Mouse (Mus musculus) bone marrow, adult 2 months (tissue): ENCODE results near the gene Zbtb45. TPM values are rescaled to one million over a fixed set of nuclear protein-coding genes. Genes with fewer than 3 reads are reported as not detected.

ENCODE experiments used
- H3K27ac ChIP-seq: fragments of 200-500 bp; 2 replicates; pipeline ENCODE4 v1.5.1; 2012; ENCODE audit warnings: low read depth, mild to moderate bottlenecking, control low read depth, inconsistent platforms, low read length; ENCODE audit not compliant: control insufficient read depth, poor library complexity, insufficient read depth
- H3K4me1 ChIP-seq: fragments of 200-500 bp; 2 replicates; pipeline ENCODE4 v1.6.1; 2011; ENCODE audit warnings: low read length; ENCODE audit not compliant: control insufficient read depth, insufficient read depth
- H3K4me3 ChIP-seq: fragments of 200-500 bp; replicated peaks from 2 replicates; pipeline ENCODE3; 2011; ENCODE audit warnings: mild to moderate bottlenecking, low read depth, low read length, control low read depth; ENCODE audit not compliant: control insufficient read depth
- CTCF ChIP-seq: fragments of 200-500 bp; IDR thresholded peaks from 2 replicates; pipeline ENCODE4 v1.5.1; 2011; ENCODE audit warnings: low read length, control low read depth; ENCODE audit not compliant: control insufficient read depth, insufficient read depth
- POLR2A ChIP-seq: fragments of 200-500 bp; IDR thresholded peaks from 2 replicates; pipeline ENCODE4 v1.6.1; 2011; ENCODE audit warnings: low read depth, mild to moderate bottlenecking, control low read depth, low read length, borderline replicate concordance; ENCODE audit not compliant: control insufficient read depth
- WGBS: fragments of 180-500 bp; shearing (Covaris S2); methylation state at CpG from one replicate; pipeline ENCODE4 v1.1.7; 2018; 5-methylcytosine and 5-hydroxymethylcytosine counted together
- polyA plus RNA-seq: library from polyadenylated mRNA; stranded (reverse); fragments of >200 nt; gene quantifications from 2 replicates; pipeline ENCODE4 v1.2.4, GENCODE M21; 2011; ENCODE audit warnings: low replicate concordance; ENCODE audit not compliant: missing spikeins, insufficient read depth, insufficient read length

The Zbtb45 gene
- polyA plus RNA-seq, 1 experiment: 9.6 TPM

- H3K4me1 ChIP-seq: peaks cover 5% of the 10 kb centered on the region
- WGBS: 0% methylated on average over 2 of the region's 2 CpGs
- no peak overlapping the region for H3K27ac ChIP-seq
- TF ChIP-seq POLR2A (no peak), CTCF (peak; percentile 83)
- H3K4me3 ChIP-seq: no peak overlapping the region
Measured at GRCm38 (mm10) chr7:13046084-13046483, 36.2 kb upstream of the Zbtb45 start.

- no peak for TF ChIP-seq CTCF
- TF ChIP-seq POLR2A: no peak
- Histone ChIP-seq H3K27ac (no peak overlapping the region), H3K4me3 (no peak overlapping the region), H3K4me1 (peaks cover 5% of the 10 kb centered on the region)
- WGBS: 5% methylated on average over 23 of the region's 23 CpGs
Measured at GRCm38 (mm10) chr7:13044254-13044625, 34.4 kb upstream of the Zbtb45 start.

GRCm38 (mm10) chr7:13043445-13044253, 33.8 kb upstream of the Zbtb45 start:
- H3K4me3 ChIP-seq: no peak overlapping the region
- peaks cover 9% of the 10 kb centered on the region for H3K4me1 ChIP-seq
- TF ChIP-seq POLR2A: no peak; the same call in 1 of the 2 replicates
- no peak for TF ChIP-seq CTCF
- WGBS: 11% methylated on average over 88 of the region's 88 CpGs
- no peak overlapping the region for H3K27ac ChIP-seq

- WGBS: 79% methylated on average over 16 of the region's 16 CpGs
- no peak overlapping the region for H3K4me3 ChIP-seq
Measured at GRCm38 (mm10) chr7:13043120-13043444, 33.2 kb upstream of the Zbtb45 start.

GRCm38 (mm10) chr7:13042511-13042910, 32.7 kb upstream of the Zbtb45 start:
- TF ChIP-seq CTCF: no peak
- TF ChIP-seq POLR2A: no peak
- Histone ChIP-seq H3K4me1 (peaks cover 9% of the 10 kb centered on the region), H3K4me3 (no peak overlapping the region), H3K27ac (no peak overlapping the region)
- 56% methylated on average over 6 of the region's 6 CpGs for WGBS

More at GRCm38 (mm10) chr7:13043120-13043444, 33.2 kb upstream of the Zbtb45 start:
- Histone ChIP-seq H3K27ac (no peak overlapping the region), H3K4me1 (peaks cover 9% of the 10 kb centered on the region)
- no peak for TF ChIP-seq CTCF
- TF ChIP-seq POLR2A: no peak

- WGBS: 89% methylated on average over 1 of the region's 1 CpGs
- TF ChIP-seq POLR2A (no peak), CTCF (no peak)
- Histone ChIP-seq H3K27ac (no peak overlapping the region), H3K4me3 (no peak overlapping the region), H3K4me1 (peaks cover 9% of the 10 kb centered on the region)
Measured at GRCm38 (mm10) chr7:13041256-13041655, 31.4 kb upstream of the Zbtb45 start.

- 44% methylated on average over 1 of the region's 1 CpGs for WGBS
- Histone ChIP-seq H3K4me1 (peaks cover 12% of the 10 kb centered on the region), H3K4me3 (peak overlapping the region; percentile 79), H3K27ac (peak overlapping the region; percentile 100; the same call in 1 of the 2 replicates)
- TF ChIP-seq POLR2A (no peak), CTCF (no peak)
Measured at GRCm38 (mm10) chr7:13039181-13039580, 29.3 kb upstream of the Zbtb45 start.

GRCm38 (mm10) chr7:13038621-13039169, 28.9 kb upstream of the Zbtb45 start:
- H3K27ac ChIP-seq: peak overlapping the region; percentile 100
- H3K4me3 ChIP-seq: peak overlapping the region; percentile 79
- TF ChIP-seq POLR2A (no peak), CTCF (no peak)
- 4% methylated on average over 15 of the region's 15 CpGs for WGBS
- H3K4me1 ChIP-seq: peaks cover 12% of the 10 kb centered on the region

- peaks cover 10% of the 10 kb centered on the region; the same call in 1 of the 2 replicates for H3K4me1 ChIP-seq
- H3K27ac ChIP-seq: peak within 1 kb of the TSS; percentile 100
- H3K4me3 ChIP-seq: peak within 1 kb of the TSS; percentile 79
- TF ChIP-seq CTCF (no peak), POLR2A (peak; percentile 94; the same call in 1 of the 2 replicates)
- WGBS: under 1% methylated on average over 64 of the region's 65 CpGs
Measured at GRCm38 (mm10) chr7:13037901-13038555, 28.2 kb upstream of the Zbtb45 start, which contains the start of gene Ube2m. Ube2m (minus strand) TSS chr7:13038275.
